Mouse (Mus musculus): Measurements from ENCODE around the gene P3h4.

Gene P3h4

GRCm38 (mm10) chr11:100408076-100408834 is 6.4 kb downstream of the P3h4 start:
- peak; percentile 82 to 83 for DNase-seq

- DNase-seq, result peak; percentile 86
Observed at GRCm38 (mm10) chr11:100406995-100407705, 7.5 kb downstream of the P3h4 start.

- DNase-seq, result peak; percentile 54 to 59
Observed at GRCm38 (mm10) chr11:100406273-100406672, 8.4 kb downstream of the P3h4 start.

GRCm38 (mm10) chr11:100404456-100405074 is 10.1 kb downstream of the P3h4 start:
- no peak for DNase-seq

GRCm38 (mm10) chr11:100403445-100404134 is 11.0 kb downstream of the P3h4 start:
- no peak for DNase-seq

GRCm38 (mm10) chr11:100402682-100403081 is 12.0 kb downstream of the P3h4 start:
- DNase-seq, result no peak

GRCm38 (mm10) chr11:100402240-100402639 is 12.4 kb downstream of the P3h4 start:
- no peak for DNase-seq

GRCm38 (mm10) chr11:100400842-100401241 is 13.8 kb downstream of the P3h4 start:
- DNase-seq, result no peak

GRCm38 (mm10) chr11:100399727-100400538 is 14.7 kb downstream of the P3h4 start:
- peak in 1 of 2 experiments; percentile 32 for DNase-seq

GRCm38 (mm10) chr11:100399320-100399719 is 15.3 kb downstream of the P3h4 start:
- DNase-seq, result no peak

GRCm38 (mm10) chr11:100398517-100398916 is 16.1 kb downstream of the P3h4 start:
- DNase-seq, result no peak

GRCm38 (mm10) chr11:100397600-100398389 is 16.8 kb downstream of the P3h4 start, which contains the start of gene Jup:
Jup (minus strand) TSS chr11:100397763.
- DNase-seq, result peak; percentile 100

- DNase-seq, result peak; percentile 69 to 71
Observed at GRCm38 (mm10) chr11:100396886-100397599, 17.6 kb downstream of the P3h4 start.

GRCm38 (mm10) chr11:100395861-100396631 is 18.6 kb downstream of the P3h4 start:
- peak; percentile 54 to 60 for DNase-seq

GRCm38 (mm10) chr11:100395200-100395599 is 19.4 kb downstream of the P3h4 start:
- peak; percentile 51 to 55 for DNase-seq

GRCm38 (mm10) chr11:100394353-100395074 is 20.1 kb downstream of the P3h4 start:
- no peak for DNase-seq

GRCm38 (mm10) chr11:100393733-100394132 is 20.9 kb downstream of the P3h4 start:
- no peak for DNase-seq

- no peak for DNase-seq
Observed at GRCm38 (mm10) chr11:100392958-100393357, 21.7 kb downstream of the P3h4 start.

GRCm38 (mm10) chr11:100391884-100392345 is 22.7 kb downstream of the P3h4 start:
- no peak for DNase-seq

Measured in cerebellum, postnatal 10 days (tissue).